Mouse (Mus musculus): ENCODE data around the gene Rbm4b. TPM values are rescaled to one million over a fixed set of nuclear protein-coding genes. Genes with fewer than 3 reads are reported as not detected.

Rbm4b gene
- 107 TPM in 2 replicates for polyA plus RNA-seq (2014; fragmentation: Nextera tagmentation; extraction: Ambion mirVana)

DNA sequence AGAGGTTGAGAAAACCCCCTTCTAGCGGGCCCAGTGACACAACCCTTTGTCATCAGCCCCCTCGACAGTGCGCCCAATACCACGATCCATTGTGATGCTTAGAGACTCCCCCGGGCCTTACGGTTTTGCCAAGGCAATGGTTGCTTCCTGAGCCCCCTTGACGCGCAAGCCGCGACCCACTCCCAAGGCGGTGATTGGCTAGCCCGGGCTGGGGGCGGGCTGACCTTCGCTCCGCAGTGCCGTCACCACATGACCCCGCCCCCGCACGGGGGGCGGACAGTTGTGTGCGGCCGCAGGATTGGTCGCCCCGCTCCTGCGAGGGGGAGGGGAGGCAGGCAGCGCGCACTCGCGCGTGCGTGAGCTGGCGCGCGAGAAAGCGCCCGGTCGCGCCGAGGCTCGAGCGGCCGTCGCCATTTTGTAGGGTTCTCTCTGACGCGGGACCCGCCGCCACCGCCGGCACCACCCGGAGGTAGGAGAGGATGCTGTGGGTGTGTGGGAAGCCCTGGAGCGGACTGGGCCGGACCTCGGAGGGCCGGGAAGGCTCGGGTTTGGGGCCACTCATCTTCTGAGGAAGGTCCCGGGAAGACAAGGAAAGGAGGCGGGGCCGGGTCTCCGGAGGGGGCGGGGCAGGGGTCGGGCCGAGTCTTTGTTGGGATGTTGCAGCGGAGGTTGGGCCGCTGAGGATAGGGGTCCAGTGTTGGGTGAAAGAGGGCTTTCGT lies at the start of gene Rbm4b:
Gene Rbm4b, plus strand, starts transcription at position 305 of the 719 bp plus-strand sequence.
- Histone ChIP-seq H3K4me2 (ENCODE audit: low read depth, severe bottlenecking) (peak within 1 kb of the TSS; percentile 80), H3K27ac (replicated peaks; ENCODE audit: low read depth, low read length) (peak within 1 kb of the TSS; percentile 73), H3K36me3 (ENCODE audit: control insufficient read depth, insufficient read depth, low read length) (peaks cover 4% of the 10 kb centered on the region; the same call in 1 of the 2 replicates), H3K9me3 (ENCODE audit: control insufficient read depth, low read length) (no peaks in the 10 kb centered on the region), H3K9ac (ENCODE audit: low read length) (peak within 1 kb of the TSS; percentile 77), H3K27me3 (ENCODE audit: control insufficient read depth, insufficient read depth, low read length) (no peaks in the 10 kb centered on the region), H3K4me3 (ENCODE audit: low read depth, low read length) (peak within 1 kb of the TSS; percentile 50), H3K4me1 (ENCODE audit: control insufficient read depth, insufficient read depth, low read length) (peaks cover 10% of the 10 kb centered on the region)
- ATAC-seq (ENCODE audit: insufficient number of reproducible peaks, low FRiP score, low TSS enrichment, low read depth) (peak; percentile 98), DNase-seq (ENCODE audit: low spot score) (peak; percentile 99)
- WGBS = under 1% methylated on average over 65 of the region's 65 CpGs

DNA sequence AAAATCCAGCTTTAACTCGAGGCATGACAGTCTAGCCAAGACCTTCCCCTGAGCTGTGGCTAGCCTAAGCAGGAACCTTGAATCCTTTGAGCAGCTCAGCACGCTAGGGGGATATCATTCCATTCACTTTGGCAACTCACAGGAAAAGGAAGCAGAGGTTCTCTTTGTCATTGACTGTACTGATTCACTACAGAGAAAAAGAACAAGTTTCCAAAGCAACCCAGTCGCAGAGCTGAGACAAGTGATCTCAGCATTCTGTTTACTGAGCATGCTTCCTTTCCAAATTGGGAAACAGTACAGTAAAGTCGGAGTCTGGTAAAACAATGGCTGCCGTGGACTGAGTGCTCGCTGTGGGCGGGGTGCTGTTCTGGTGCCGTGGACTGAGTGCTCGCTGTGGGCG lies 47.5 kb upstream of the Rbm4b start:
- DNase-seq (ENCODE audit: low spot score) (no peak), ATAC-seq (ENCODE audit: insufficient number of reproducible peaks, low FRiP score, low TSS enrichment, low read depth) (no peak)
- Histone ChIP-seq H3K27ac (replicated peaks; ENCODE audit: low read depth, low read length) (no peak overlapping the region), H3K4me2 (ENCODE audit: low read depth, severe bottlenecking) (no peak overlapping the region), H3K36me3 (ENCODE audit: control insufficient read depth, insufficient read depth, low read length) (no peaks in the 10 kb centered on the region), H3K4me1 (ENCODE audit: control insufficient read depth, insufficient read depth, low read length) (peaks cover 9% of the 10 kb centered on the region), H3K9me3 (ENCODE audit: control insufficient read depth, low read length) (no peaks in the 10 kb centered on the region), H3K4me3 (ENCODE audit: low read depth, low read length) (no peak overlapping the region), H3K9ac (ENCODE audit: low read length) (no peak overlapping the region), H3K27me3 (ENCODE audit: control insufficient read depth, insufficient read depth, low read length) (peaks cover 21% of the 10 kb centered on the region)
- 88% methylated on average over 10 of the region's 10 CpGs for WGBS

- Histone ChIP-seq H3K9me3 (ENCODE audit: control insufficient read depth, low read length) (no peaks in the 10 kb centered on the region), H3K4me3 (ENCODE audit: low read depth, low read length) (peak within 1 kb of the TSS; percentile 57), H3K4me2 (ENCODE audit: low read depth, severe bottlenecking) (peak within 1 kb of the TSS; percentile 99), H3K9ac (ENCODE audit: low read length) (peak within 1 kb of the TSS; percentile 73), H3K27ac (replicated peaks; ENCODE audit: low read depth, low read length) (no peak within 1 kb of the TSS), H3K36me3 (ENCODE audit: control insufficient read depth, insufficient read depth, low read length) (no peaks in the 10 kb centered on the region), H3K4me1 (ENCODE audit: control insufficient read depth, insufficient read depth, low read length) (peaks cover 9% of the 10 kb centered on the region), H3K27me3 (ENCODE audit: control insufficient read depth, insufficient read depth, low read length) (peaks cover 21% of the 10 kb centered on the region)
- DNase-seq (ENCODE audit: low spot score) (peak; percentile 41), ATAC-seq (ENCODE audit: insufficient number of reproducible peaks, low FRiP score, low TSS enrichment, low read depth) (no peak)
- 7% methylated on average over 13 of the region's 13 CpGs for WGBS
These were observed 45.1 kb upstream of the Rbm4b start, which contains the start of gene Sptbn2 for GRCm38 (mm10) chr19:4711098-4711600. Sptbn2 (plus strand) TSS chr19:4711167.

- peaks cover 9% of the 10 kb centered on the region for H3K4me1 ChIP-seq (ENCODE audit: control insufficient read depth, insufficient read depth, low read length)
- peak overlapping the region; percentile 73 for H3K9ac ChIP-seq (ENCODE audit: low read length)
- H3K4me3 ChIP-seq (ENCODE audit: low read depth, low read length) = peak overlapping the region; percentile 57
- H3K9me3 ChIP-seq (ENCODE audit: control insufficient read depth, low read length) = no peaks in the 10 kb centered on the region
- H3K27ac ChIP-seq (replicated peaks; ENCODE audit: low read depth, low read length) = no peak overlapping the region
- under 1% methylated on average over 49 of the region's 65 CpGs for WGBS
- H3K36me3 ChIP-seq (ENCODE audit: control insufficient read depth, insufficient read depth, low read length) = no peaks in the 10 kb centered on the region
- DNase-seq (ENCODE audit: low spot score) (peak; percentile 71), ATAC-seq (ENCODE audit: insufficient number of reproducible peaks, low FRiP score, low TSS enrichment, low read depth) (no peak)
- peak overlapping the region; percentile 99 for H3K4me2 ChIP-seq (ENCODE audit: low read depth, severe bottlenecking)
- H3K27me3 ChIP-seq (ENCODE audit: control insufficient read depth, insufficient read depth, low read length) = peaks cover 21% of the 10 kb centered on the region
These were observed 44.6 kb upstream of the Rbm4b start for GRCm38 (mm10) chr19:4711601-4712155.

- Histone ChIP-seq H3K27ac (replicated peaks; ENCODE audit: low read depth, low read length) (no peak overlapping the region), H3K9ac (ENCODE audit: low read length) (peak overlapping the region; percentile 73), H3K36me3 (ENCODE audit: control insufficient read depth, insufficient read depth, low read length) (no peaks in the 10 kb centered on the region), H3K4me1 (ENCODE audit: control insufficient read depth, insufficient read depth, low read length) (peaks cover 9% of the 10 kb centered on the region), H3K9me3 (ENCODE audit: control insufficient read depth, low read length) (no peaks in the 10 kb centered on the region), H3K27me3 (ENCODE audit: control insufficient read depth, insufficient read depth, low read length) (peaks cover 21% of the 10 kb centered on the region), H3K4me2 (ENCODE audit: low read depth, severe bottlenecking) (peak overlapping the region; percentile 99), H3K4me3 (ENCODE audit: low read depth, low read length) (peak overlapping the region; percentile 57)
- DNase-seq (ENCODE audit: low spot score) = peak; percentile 67
- no peak; the same call in 1 of the 2 replicates for ATAC-seq (ENCODE audit: insufficient number of reproducible peaks, low FRiP score, low TSS enrichment, low read depth)
- under 1% methylated on average over 53 of the region's 60 CpGs for WGBS
These were observed 44.0 kb upstream of the Rbm4b start for GRCm38 (mm10) chr19:4712156-4712780.

GRCm38 (mm10) chr19:4712781-4713526 lies 43.3 kb upstream of the Rbm4b start:
- peaks cover 9% of the 10 kb centered on the region for H3K4me1 ChIP-seq (ENCODE audit: control insufficient read depth, insufficient read depth, low read length)
- H3K4me3 ChIP-seq (ENCODE audit: low read depth, low read length) = peak overlapping the region; percentile 57
- H3K27me3 ChIP-seq (ENCODE audit: control insufficient read depth, insufficient read depth, low read length) = peaks cover 21% of the 10 kb centered on the region
- no peak overlapping the region for H3K27ac ChIP-seq (replicated peaks; ENCODE audit: low read depth, low read length)
- 43% methylated on average over 13 of the region's 13 CpGs for WGBS
- peak overlapping the region; percentile 99 for H3K4me2 ChIP-seq (ENCODE audit: low read depth, severe bottlenecking)
- DNase-seq (ENCODE audit: low spot score) (no peak), ATAC-seq (ENCODE audit: insufficient number of reproducible peaks, low FRiP score, low TSS enrichment, low read depth) (no peak)
- H3K9me3 ChIP-seq (ENCODE audit: control insufficient read depth, low read length) = no peaks in the 10 kb centered on the region
- H3K36me3 ChIP-seq (ENCODE audit: control insufficient read depth, insufficient read depth, low read length) = no peaks in the 10 kb centered on the region
- peak overlapping the region; percentile 73; the same call in 1 of the 2 replicates for H3K9ac ChIP-seq (ENCODE audit: low read length)

- ATAC-seq (ENCODE audit: insufficient number of reproducible peaks, low FRiP score, low TSS enrichment, low read depth) = no peak
- Histone ChIP-seq H3K36me3 (ENCODE audit: control insufficient read depth, insufficient read depth, low read length) (no peaks in the 10 kb centered on the region), H3K4me1 (ENCODE audit: control insufficient read depth, insufficient read depth, low read length) (peaks cover 9% of the 10 kb centered on the region), H3K27ac (replicated peaks; ENCODE audit: low read depth, low read length) (no peak overlapping the region), H3K4me2 (ENCODE audit: low read depth, severe bottlenecking) (no peak overlapping the region), H3K27me3 (ENCODE audit: control insufficient read depth, insufficient read depth, low read length) (peaks cover 21% of the 10 kb centered on the region), H3K9ac (ENCODE audit: low read length) (no peak overlapping the region), H3K4me3 (ENCODE audit: low read depth, low read length) (no peak overlapping the region), H3K9me3 (ENCODE audit: control insufficient read depth, low read length) (no peaks in the 10 kb centered on the region)
- WGBS = 22% methylated on average over 3 of the region's 3 CpGs
- DNase-seq (ENCODE audit: low spot score) = peak; percentile 39
These were observed 42.4 kb upstream of the Rbm4b start for GRCm38 (mm10) chr19:4713886-4714285.

DNA sequence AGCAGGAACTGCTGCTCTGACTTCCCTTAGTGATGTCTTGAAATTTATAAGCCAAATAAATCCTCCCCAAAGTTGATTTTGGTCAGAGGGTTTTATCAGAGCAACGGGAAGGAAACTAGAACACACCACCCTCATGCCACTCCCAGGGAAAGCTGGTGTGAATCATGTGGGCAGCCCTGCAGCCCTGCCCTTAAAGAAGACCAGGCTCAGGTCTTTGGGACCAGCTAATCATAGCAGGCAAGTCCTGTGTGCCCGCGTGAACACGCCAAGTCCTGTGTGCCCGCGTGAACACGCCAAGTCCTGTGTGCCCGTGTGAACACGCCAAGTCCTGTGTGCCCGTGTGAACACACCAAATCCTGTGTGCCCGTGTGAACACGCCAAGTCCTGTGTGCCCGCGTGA lies 39.5 kb upstream of the Rbm4b start:
- Histone ChIP-seq H3K4me3 (ENCODE audit: low read depth, low read length) (no peak overlapping the region), H3K9me3 (ENCODE audit: control insufficient read depth, low read length) (no peaks in the 10 kb centered on the region), H3K27me3 (ENCODE audit: control insufficient read depth, insufficient read depth, low read length) (peaks cover 11% of the 10 kb centered on the region), H3K4me2 (ENCODE audit: low read depth, severe bottlenecking) (no peak overlapping the region), H3K36me3 (ENCODE audit: control insufficient read depth, insufficient read depth, low read length) (no peaks in the 10 kb centered on the region), H3K4me1 (ENCODE audit: control insufficient read depth, insufficient read depth, low read length) (peaks cover 9% of the 10 kb centered on the region), H3K27ac (replicated peaks; ENCODE audit: low read depth, low read length) (no peak overlapping the region), H3K9ac (ENCODE audit: low read length) (no peak overlapping the region)
- no peak for DNase-seq (ENCODE audit: low spot score)
- no peak for ATAC-seq (ENCODE audit: insufficient number of reproducible peaks, low FRiP score, low TSS enrichment, low read depth)
- WGBS = 93% methylated on average over 14 of the region's 14 CpGs
